Mouse (Mus musculus) kidney, embryonic 16.5 days (tissue): ENCODE results near the gene Nmi. TPM values are rescaled to one million over a fixed set of nuclear protein-coding genes. Genes with fewer than 3 reads are reported as not detected.
"Not testable (repeated sequence)": the region's sequence is repeated elsewhere in the genome, so short reads cannot be mapped to it uniquely, and the experiment has no call there.

Source experiments
- ATAC-seq: fragments of 200-750 bp; cut with Nextera tagmentation; 2 replicates; pipeline ENCODE4 v1.8.0; 2017; ENCODE audit warnings: moderate TSS enrichment; ENCODE audit not compliant: low FRiP score, low TSS enrichment
- H3K27ac ChIP-seq: fragments of 300-500 bp; sonication (generic); 2 replicates; pipeline ENCODE4 v1.5.1; 2014; ENCODE audit warnings: low read length
- H3K27me3 ChIP-seq: fragments of 300-500 bp; sonication (generic); 2 replicates; pipeline ENCODE4 v1.6.1; 2014; ENCODE audit warnings: low read length, control low read depth, mixed read lengths; ENCODE audit not compliant: insufficient read depth
- H3K36me3 ChIP-seq: fragments of 300-500 bp; sonication (generic); 2 replicates; pipeline ENCODE4 v1.6.1; 2014; ENCODE audit warnings: low read length, control low read depth, mixed read lengths; ENCODE audit not compliant: insufficient read depth
- H3K4me1 ChIP-seq: fragments of 300-500 bp; sonication (generic); 2 replicates; pipeline ENCODE4 v1.6.1; 2014; ENCODE audit warnings: low read length, control low read depth, mixed read lengths; ENCODE audit not compliant: insufficient read depth
- H3K4me2 ChIP-seq: fragments of 300-500 bp; sonication (generic); replicated peaks from 2 replicates; pipeline ENCODE4 v1.6.1; 2014; ENCODE audit warnings: low read depth, low read length
- H3K4me3 ChIP-seq: fragments of 300-500 bp; sonication (generic); 2 replicates; pipeline ENCODE4 v1.5.1; 2014; ENCODE audit warnings: mild to moderate bottlenecking, low read length
- H3K9ac ChIP-seq: fragments of 300-500 bp; sonication (generic); replicated peaks from 2 replicates; pipeline ENCODE4 v1.6.1; 2014; ENCODE audit warnings: low read length
- H3K9me3 ChIP-seq: fragments of 300-500 bp; sonication (generic); 2 replicates; pipeline ENCODE4 v1.6.1; 2016; ENCODE audit warnings: low read length, control low read depth
- WGBS: fragments of 180-500 bp; shearing (Covaris S2); extraction: QIAGEN DNeasy Blood & Tissue Kit; methylation state at CpG from one replicate; pipeline ENCODE4 v1.1.7; 2014; 5-methylcytosine and 5-hydroxymethylcytosine counted together
- polyA plus RNA-seq: library from polyadenylated mRNA; unstranded; fragments of >200 nt; fragmentation: Nextera tagmentation; extraction: Ambion mirVana; gene quantifications from 2 replicates; pipeline ENCODE4 v1.2.1, GENCODE M21; 2015

Gene Nmi
- polyA plus RNA-seq = 15.7 and 18.7 TPM in 2 replicates

- 68% methylated on average over 9 of the region's 9 CpGs for WGBS
- Histone ChIP-seq H3K27ac (peak within 1 kb of the TSS; percentile 85), H3K36me3 (no peaks in the 10 kb centered on the region), H3K9ac (peak within 1 kb of the TSS; percentile 84), H3K4me2 (peak within 1 kb of the TSS; percentile 67), H3K4me1 (no peaks in the 10 kb centered on the region), H3K9me3 (no peaks in the 10 kb centered on the region; the same call in none of the 2 replicates), H3K4me3 (peak within 1 kb of the TSS; percentile 73), H3K27me3 (no peaks in the 10 kb centered on the region)
- peak; percentile 58; the same call in 1 of the 2 replicates for ATAC-seq
These were observed at the start of gene Nmi for GRCm38 (mm10) chr2:51973410-51973968. Gene Nmi, minus strand, starts transcription at chr2:51973494.

DNA sequence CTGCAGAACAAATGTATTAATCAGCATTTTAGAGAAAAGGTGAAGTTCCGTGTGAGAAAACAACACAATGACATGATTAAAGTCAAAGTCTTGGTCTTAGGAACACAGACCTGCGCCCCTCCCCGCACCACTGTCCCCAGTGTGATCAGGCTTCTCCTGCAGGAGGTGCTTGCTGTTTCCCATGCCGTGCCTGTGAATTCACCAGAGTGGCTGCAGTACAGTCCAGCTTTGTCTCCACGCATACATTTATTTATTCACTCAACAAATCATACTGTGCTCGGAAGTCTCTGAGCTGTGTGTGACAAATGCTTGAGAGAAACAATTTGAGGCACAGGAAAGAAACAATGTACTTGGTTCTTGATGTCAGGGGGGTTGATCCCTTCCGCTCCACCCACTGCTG is 43.1 kb upstream of the Nmi start:
- Histone ChIP-seq H3K4me3 (no peak overlapping the region), H3K27me3 (no peaks in the 10 kb centered on the region), H3K4me2 (no peak overlapping the region), H3K27ac (no peak overlapping the region), H3K9ac (no peak overlapping the region), H3K9me3 (no peaks in the 10 kb centered on the region), H3K4me1 (no peaks in the 10 kb centered on the region), H3K36me3 (no peaks in the 10 kb centered on the region)
- 47% methylated on average over 7 of the region's 7 CpGs for WGBS
- ATAC-seq = no peak

- WGBS = 81% methylated on average over 9 of the region's 9 CpGs
- no peak for ATAC-seq
These were observed 40.1 kb upstream of the Nmi start for GRCm38 (mm10) chr2:52013306-52013820.

DNA sequence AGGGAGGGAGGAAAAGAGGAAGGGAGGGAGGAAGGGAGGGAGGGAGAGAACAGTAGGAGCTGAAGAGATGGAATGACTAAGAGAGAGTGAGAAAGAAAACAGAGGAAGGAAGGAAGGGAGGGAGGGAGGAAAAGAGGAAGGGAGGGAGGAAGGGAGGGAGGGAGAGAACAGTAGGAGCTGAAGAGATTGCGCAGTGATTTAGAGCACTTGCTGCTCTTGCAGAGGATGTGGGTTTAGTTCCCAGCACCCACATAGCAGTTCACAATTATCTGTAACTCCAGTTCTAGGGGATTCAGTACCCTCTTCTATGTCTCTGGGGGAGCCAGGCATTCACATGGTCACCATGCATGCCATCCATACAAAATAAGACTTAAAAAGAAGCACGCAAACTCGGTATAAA is 38.5 kb upstream of the Nmi start:
- not testable (repeated sequence) for H3K4me2 ChIP-seq, H3K9ac ChIP-seq, H3K27me3 ChIP-seq, H3K27ac ChIP-seq, ATAC-seq, H3K4me1 ChIP-seq, H3K36me3 ChIP-seq, H3K4me3 ChIP-seq, H3K9me3 ChIP-seq
- 76% methylated on average over 3 of the region's 3 CpGs for WGBS

More at GRCm38 (mm10) chr2:52013306-52013820, 40.1 kb upstream of the Nmi start:
- Histone ChIP-seq H3K4me3 (no peak overlapping the region), H3K9me3 (no peaks in the 10 kb centered on the region), H3K27ac (no peak overlapping the region), H3K36me3 (no peaks in the 10 kb centered on the region), H3K9ac (no peak overlapping the region), H3K27me3 (no peaks in the 10 kb centered on the region), H3K4me1 (no peaks in the 10 kb centered on the region), H3K4me2 (no peak overlapping the region)

DNA sequence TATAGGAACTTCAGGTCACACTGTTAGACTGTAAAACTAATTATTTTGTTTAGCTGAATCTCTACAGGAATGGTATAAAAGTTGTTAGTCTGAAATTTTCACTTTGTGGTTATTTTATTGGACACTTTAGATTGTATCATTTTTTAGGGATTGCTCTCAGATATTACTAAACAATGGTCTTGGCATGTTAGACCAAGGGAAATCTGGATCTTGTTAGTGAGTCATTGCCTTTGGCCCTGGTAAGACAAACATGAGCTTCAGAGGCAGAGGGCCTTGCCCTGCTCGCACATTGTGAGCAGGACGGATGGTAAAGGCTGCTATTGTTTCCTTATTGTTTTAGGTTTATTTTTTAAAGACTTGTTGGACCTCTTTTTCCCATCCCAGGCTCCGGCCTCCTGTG is 33.1 kb upstream of the Nmi start:
- H3K9me3 ChIP-seq = no peaks in the 10 kb centered on the region
- no peaks in the 10 kb centered on the region for H3K27me3 ChIP-seq
- no peak overlapping the region for H3K4me3 ChIP-seq
- H3K4me1 ChIP-seq = no peaks in the 10 kb centered on the region
- no peak overlapping the region for H3K9ac ChIP-seq
- H3K27ac ChIP-seq = no peak overlapping the region
- no peak for ATAC-seq
- H3K4me2 ChIP-seq = no peak overlapping the region
- 79% methylated on average over 3 of the region's 3 CpGs for WGBS
- H3K36me3 ChIP-seq = no peaks in the 10 kb centered on the region

DNA sequence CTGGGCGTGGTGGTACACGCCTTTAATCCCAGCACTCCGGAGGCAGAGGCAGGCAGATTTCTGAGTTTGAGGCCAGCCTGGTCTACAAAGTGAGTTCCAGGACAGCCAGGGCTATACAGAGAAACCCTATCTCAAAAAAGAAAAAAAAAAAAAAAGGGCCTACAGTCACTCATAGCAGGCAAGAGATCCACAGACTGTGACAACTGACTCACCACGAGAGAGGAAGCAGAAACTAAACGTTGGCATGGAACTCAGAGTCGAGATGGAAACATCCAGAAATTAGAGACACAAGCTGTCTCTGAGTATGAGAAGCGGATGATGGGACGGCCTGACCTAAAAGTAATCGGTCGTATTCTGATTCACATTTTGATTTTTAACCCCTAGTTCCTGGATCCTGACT is 29.0 kb upstream of the Nmi start:
- H3K4me1 ChIP-seq = not testable (repeated sequence)

GRCm38 (mm10) chr2:52001521-52001920 is 28.2 kb upstream of the Nmi start:
- H3K36me3 ChIP-seq = no peaks in the 10 kb centered on the region
- H3K4me3 ChIP-seq = no peak overlapping the region
- ATAC-seq = no peak
- no peak overlapping the region for H3K4me2 ChIP-seq
- H3K9ac ChIP-seq = no peak overlapping the region
- H3K27me3 ChIP-seq = no peaks in the 10 kb centered on the region
- no peaks in the 10 kb centered on the region for H3K9me3 ChIP-seq
- H3K27ac ChIP-seq = no peak overlapping the region
- WGBS = 81% methylated on average over 8 of the region's 8 CpGs
- no peaks in the 10 kb centered on the region for H3K4me1 ChIP-seq

More for the DNA sequence above, 29.0 kb upstream of the Nmi start:
- not testable (repeated sequence) for H3K27me3 ChIP-seq, H3K9ac ChIP-seq, H3K36me3 ChIP-seq, H3K27ac ChIP-seq, H3K4me2 ChIP-seq, ATAC-seq, H3K4me3 ChIP-seq, H3K9me3 ChIP-seq
- WGBS = 95% methylated on average over 10 of the region's 10 CpGs

DNA sequence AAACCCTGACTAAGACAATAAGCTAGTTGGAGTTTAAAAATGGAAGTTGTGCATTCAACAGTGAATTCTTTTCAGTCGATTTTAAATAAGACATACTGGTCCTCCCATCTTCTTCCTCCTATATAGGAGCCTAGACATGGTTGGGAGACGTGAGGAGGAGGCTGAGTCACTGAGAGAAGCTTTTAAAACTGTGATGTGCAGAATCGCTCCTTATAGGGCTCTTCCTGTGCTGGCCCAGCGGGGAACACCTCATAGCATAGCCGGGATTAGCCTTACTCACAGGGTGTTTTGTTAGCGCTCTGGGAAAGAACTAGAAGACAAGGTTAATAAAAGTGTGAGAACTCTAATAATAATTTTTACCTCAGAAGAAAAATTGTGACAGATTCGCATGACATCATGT is 26.7 kb upstream of the Nmi start:
- H3K9ac ChIP-seq = no peak overlapping the region
- H3K4me1 ChIP-seq = no peaks in the 10 kb centered on the region
- no peak for ATAC-seq
- no peak overlapping the region for H3K4me2 ChIP-seq
- no peaks in the 10 kb centered on the region for H3K27me3 ChIP-seq
- H3K9me3 ChIP-seq = no peaks in the 10 kb centered on the region
- no peak overlapping the region for H3K4me3 ChIP-seq
- H3K27ac ChIP-seq = no peak overlapping the region
- WGBS = 59% methylated on average over 7 of the region's 7 CpGs
- H3K36me3 ChIP-seq = no peaks in the 10 kb centered on the region

GRCm38 (mm10) chr2:51991447-51991846 is 18.2 kb upstream of the Nmi start:
- Histone ChIP-seq H3K27me3 (no peaks in the 10 kb centered on the region), H3K4me1 (no peaks in the 10 kb centered on the region), H3K27ac (no peak overlapping the region), H3K4me3 (no peak overlapping the region), H3K4me2 (no peak overlapping the region), H3K9ac (no peak overlapping the region), H3K9me3 (no peaks in the 10 kb centered on the region), H3K36me3 (no peaks in the 10 kb centered on the region)
- WGBS = 88% methylated on average over 6 of the region's 6 CpGs
- no peak for ATAC-seq

DNA sequence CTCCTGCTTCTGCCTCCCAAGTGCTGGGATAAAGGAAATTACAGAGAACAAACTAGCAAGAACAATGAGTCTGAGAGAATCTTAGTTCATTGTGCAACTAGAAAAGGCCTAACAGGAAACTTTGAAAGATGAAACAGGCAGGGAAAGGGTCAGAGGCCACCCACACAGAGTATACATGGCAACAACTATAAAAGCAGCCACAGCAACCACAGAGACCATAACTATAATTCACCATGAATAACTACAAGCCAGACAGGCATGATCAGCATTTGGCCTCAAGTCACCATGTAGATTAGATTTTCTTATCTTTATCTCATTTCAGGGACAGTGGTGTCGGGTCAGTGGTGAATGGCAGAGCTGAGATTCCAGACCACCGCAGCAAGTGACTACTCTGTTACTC is 16.3 kb upstream of the Nmi start:
- Histone ChIP-seq H3K4me2 (no peak overlapping the region), H3K27ac (no peak overlapping the region), H3K27me3 (no peaks in the 10 kb centered on the region), H3K9me3 (no peaks in the 10 kb centered on the region), H3K4me1 (no peaks in the 10 kb centered on the region), H3K9ac (no peak overlapping the region), H3K4me3 (no peak overlapping the region), H3K36me3 (no peaks in the 10 kb centered on the region)
- ATAC-seq = no peak
- 57% methylated on average over 2 of the region's 2 CpGs for WGBS
